11 mouse cellular contexts compared by ENCODE assay signal in the genomic region with DNA sequence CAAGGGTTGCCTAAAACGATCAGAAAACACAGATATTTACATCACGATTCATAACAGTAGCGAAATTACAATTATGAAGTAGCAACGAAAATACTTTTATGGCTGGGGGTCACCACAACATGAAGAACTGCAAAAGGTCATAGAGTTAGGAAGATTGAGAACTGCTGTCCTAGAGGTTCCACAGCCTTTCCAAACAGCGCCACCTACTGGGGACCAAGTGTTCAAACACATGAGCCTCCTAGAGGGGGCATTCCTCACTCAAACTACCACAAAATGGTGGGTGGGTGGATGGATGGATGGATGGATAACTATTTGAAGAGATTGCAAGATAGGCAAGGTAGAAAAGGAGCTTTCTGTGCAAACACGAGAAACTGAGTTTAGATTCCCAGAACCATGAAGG.
DNase-seq lines count a peak whose midpoint lies in the region; ATAC-seq and TF ChIP-seq lines count a peak whose summit lies in the region.
"Had no signal": no experiment of that assay in that cellular context is flagged by ENCODE, and none has a peak within 500 bp of the region (broad histone marks: within the 10 kb centered on the region; RNA-seq: fewer than 3 reads in every experiment).

No protein-coding gene starts in this region.

- ATAC-seq in midbrain, postnatal 0 days (ENCODE audit: low FRiP score) = no peak
- no peak for ATAC-seq in midbrain, embryonic 15.5 days (replicated peaks)
- ATAC-seq: midbrain, embryonic 16.5 days; Patski had no signal

- intact Hi-C loops in left cerebral cortex, postnatal 4 days (cut with DNase I) = no loop called here

- no peaks in the 10 kb centered on the region for H3K4me1 ChIP-seq in midbrain, postnatal 0 days (ENCODE audit: insufficient read depth, low read length)
- H3K4me1 ChIP-seq in midbrain, embryonic 15.5 days = no peaks in the 10 kb centered on the region
- no peaks in the 10 kb centered on the region for H3K4me1 ChIP-seq in cortical plate, adult 2 months (ENCODE audit: control insufficient read depth, insufficient read depth, low read length)
- no peaks in the 10 kb centered on the region for H3K4me1 ChIP-seq in testis, adult 2 months (ENCODE audit: control insufficient read depth, insufficient read depth, low read length)

- H3K27me3 ChIP-seq in midbrain, postnatal 0 days (ENCODE audit: insufficient read depth, low read length) = no peaks in the 10 kb centered on the region
- H3K27me3 ChIP-seq in midbrain, embryonic 15.5 days (replicated peaks) = no peaks in the 10 kb centered on the region
- H3K27me3 ChIP-seq in testis, adult 2 months (ENCODE audit: control insufficient read depth, insufficient read depth, low read length) = no peaks in the 10 kb centered on the region
- H3K27me3 ChIP-seq: Patski had no signal

- no peaks in the 10 kb centered on the region for H3K9me3 ChIP-seq in midbrain, postnatal 0 days (ENCODE audit: low read length)
- H3K9me3 ChIP-seq in midbrain, embryonic 15.5 days = no peaks in the 10 kb centered on the region

- H3K9ac ChIP-seq in midbrain, postnatal 0 days (replicated peaks; ENCODE audit: low read length, poor library complexity, severe bottlenecking) = no peak overlapping the region
- H3K9ac ChIP-seq in midbrain, embryonic 15.5 days = no peak overlapping the region

- no peaks in the 10 kb centered on the region for H3K36me3 ChIP-seq in midbrain, postnatal 0 days (ENCODE audit: insufficient read depth, low read length)
- no peaks in the 10 kb centered on the region for H3K36me3 ChIP-seq in midbrain, embryonic 15.5 days (replicated peaks)
- H3K36me3 ChIP-seq in testis, adult 2 months (ENCODE audit: control insufficient read depth, insufficient read depth, low read length) = no peaks in the 10 kb centered on the region

- H3K4me3 ChIP-seq in midbrain, postnatal 0 days (ENCODE audit: low read depth, low read length) = no peak overlapping the region
- H3K4me3 ChIP-seq in midbrain, embryonic 15.5 days = no peak overlapping the region
- H3K4me3 ChIP-seq in cortical plate, adult 2 months (ENCODE audit: insufficient read depth, low read length) = no peak overlapping the region
- no peak overlapping the region for H3K4me3 ChIP-seq in testis, adult 2 months (ENCODE audit: control insufficient read depth, low read depth, low read length)

- H3K4me2 ChIP-seq in midbrain, postnatal 0 days (ENCODE audit: low read depth, low read length, poor library complexity, severe bottlenecking) = no peak overlapping the region
- H3K4me2 ChIP-seq in midbrain, embryonic 15.5 days = no peak overlapping the region

- no peak for TF ChIP-seq POLR2A in cortical plate, adult 2 months (IDR thresholded peaks at IDR 0.05; ENCODE audit: extremely low read depth, insufficient read depth, low read length)
- TF ChIP-seq POLR2A in testis, adult 2 months (IDR thresholded peaks at IDR 0.05; ENCODE audit: control insufficient read depth, low read depth, low read length) = no peak

- no peak overlapping the region for H3K27ac ChIP-seq in midbrain, postnatal 0 days (ENCODE audit: low read depth, low read length)
- H3K27ac ChIP-seq in midbrain, embryonic 15.5 days = no peak overlapping the region
- H3K27ac ChIP-seq in cortical plate, adult 2 months (ENCODE audit: insufficient read depth, low read length) = no peak overlapping the region
- H3K27ac ChIP-seq in testis, adult 2 months (ENCODE audit: control insufficient read depth, insufficient read depth, low read depth, low read length) = no peak overlapping the region

- peak; percentile 56 for TF ChIP-seq CTCF in midbrain, postnatal 0 days (IDR thresholded peaks at IDR 0.05)
- TF ChIP-seq CTCF in cortical plate, adult 2 months (IDR thresholded peaks at IDR 0.05; ENCODE audit: extremely low read depth, insufficient read depth, low read length) = peak; percentile 35
- TF ChIP-seq CTCF in testis, adult 2 months (IDR thresholded peaks at IDR 0.05; ENCODE audit: control insufficient read depth, insufficient read depth, insufficient replicate concordance, low read depth, low read length) = peak; percentile 51; the same call in 1 of the 2 replicates

- WGBS in midbrain, postnatal 0 days = 92% methylated on average over 6 of the region's 6 CpGs
- 92% methylated on average over 6 of the region's 6 CpGs for WGBS in midbrain, embryonic 15.5 days

- peak; percentile 1 for DNase-seq in heart, adult 8-10 months (ENCODE audit: low spot score)
- no peak for DNase-seq in heart, adult 9 months (ENCODE audit: low spot score in 2 of 2)
- DNase-seq in midbrain, postnatal 0 days (ENCODE audit: low spot score) = peak; percentile 24
- no peak for DNase-seq in left cerebral cortex, postnatal 4 days
- no peak for DNase-seq in ovary, adult 18-20 months (ENCODE audit: low spot score)
- DNase-seq: thymus, postnatal 14 days had no signal

Comparison
In these comparisons a context has a peak if more than half of its experiments do, and no peak if none do; other contexts are left out.
1. DNase-seq: peak in heart, adult 8-10 months (single experiment) and midbrain, postnatal 0 days (single experiment); none in heart, adult 9 months (0 of 2), left cerebral cortex, postnatal 4 days (single experiment) and ovary, adult 18-20 months (single experiment).
2. Peak in every context shown above with its lines, with median percentiles within 50 percentile points of each other: CTCF ChIP-seq.